Mouse (Mus musculus) ES-E14 (cell line): ENCODE results near the gene Rnh1. TPM values are rescaled to one million over a fixed set of nuclear protein-coding genes. Genes with fewer than 3 reads are reported as not detected.

Experiments used
- DNase-seq: peaks from one replicate; pipeline ENCODE4 v3.0.0-alpha.2; 2013; ENCODE audit warnings: low read depth, low spot score
- H3K27ac ChIP-seq: 2 replicates; pipeline ENCODE4 v1.5.1; 2012; ENCODE audit warnings: low read depth, mild to moderate bottlenecking, low read length, moderate library complexity, mixed read lengths; ENCODE audit not compliant: poor library complexity, insufficient read depth, severe bottlenecking
- H3K36me3 ChIP-seq: 2 replicates; pipeline ENCODE4 v1.6.1; 2012; ENCODE audit warnings: mild to moderate bottlenecking, low read length, moderate library complexity, mixed read lengths; ENCODE audit not compliant: control insufficient read depth, poor library complexity, insufficient read depth, severe bottlenecking
- H3K4me1 ChIP-seq, 2 experiments: fragments of 150-350 bp in 1 of 2; sonication (generic) in 1 of 2; 2 replicates each; pipeline ENCODE4 v1.6.1; 2012; ENCODE audit warnings: low read length in 2 of 2, mild to moderate bottlenecking in 1 of 2, mixed read lengths in 1 of 2; ENCODE audit not compliant: control insufficient read depth in 2 of 2, insufficient read depth in 2 of 2, poor library complexity in 1 of 2
- H3K4me3 ChIP-seq, 2 experiments: fragments of 150-350 bp in 1 of 2; sonication (generic) in 1 of 2; 2 replicates each; pipeline ENCODE4 v1.5.1; 2012; ENCODE audit warnings: low read length in 2 of 2, low read depth in 1 of 2, mild to moderate bottlenecking in 1 of 2, mixed read lengths in 1 of 2; ENCODE audit not compliant: insufficient read depth in 1 of 2, poor library complexity in 1 of 2, severe bottlenecking in 1 of 2
- H3K9ac ChIP-seq: 2 replicates; pipeline ENCODE4 v1.6.1; 2012; ENCODE audit warnings: low read depth, mild to moderate bottlenecking, low read length, mixed read lengths; ENCODE audit not compliant: poor library complexity, insufficient read depth, severe bottlenecking
- H3K9me3 ChIP-seq: fragments of 150-350 bp; sonication (generic); 2 replicates; pipeline ENCODE4 v1.6.1; 2012; ENCODE audit warnings: low read depth, mild to moderate bottlenecking, low read length; ENCODE audit not compliant: control insufficient read depth, insufficient read depth
- CHD2 ChIP-seq: IDR thresholded peaks from 2 replicates; pipeline ENCODE4 v1.6.1; 2014; ENCODE audit warnings: mild to moderate bottlenecking, low read depth, low read length, inconsistent platforms
- HCFC1 ChIP-seq: IDR thresholded peaks from 2 replicates; pipeline ENCODE4 v1.6.1; 2012; ENCODE audit warnings: low read length, inconsistent platforms, borderline replicate concordance; ENCODE audit not compliant: insufficient read depth
- MAFK ChIP-seq: IDR thresholded peaks from 2 replicates; pipeline ENCODE4 v1.6.1; 2014; ENCODE audit warnings: mild to moderate bottlenecking, low read depth, low read length, inconsistent platforms; ENCODE audit not compliant: insufficient read depth
- ZC3H11A ChIP-seq: IDR thresholded peaks from 2 replicates; pipeline ENCODE4 v1.6.1; 2012; ENCODE audit warnings: low read depth, mild to moderate bottlenecking, inconsistent platforms, low read length, borderline replicate concordance
- ZNF384 ChIP-seq: IDR thresholded peaks from 2 replicates; pipeline ENCODE4 v1.6.1; 2012; ENCODE audit warnings: low read depth, low read length, inconsistent platforms
- in situ Hi-C, 2 experiments: fragments of 600-800 bp; cut with MboI; formaldehyde crosslinking; loops; one replicate each; pipeline ENCODE4 v1.15.1; 2025; ENCODE audit warnings: low sequenced_read_pairs in 2 of 2, inconsistent platforms in 1 of 2; ENCODE audit not compliant: unreplicated experiment in 2 of 2
- total RNA-seq: library from RNA; depleted of rRNA; stranded (reverse); fragments of 300-350 nt; gene quantifications from 2 replicates; pipeline ENCODE4 v1.2.3, GENCODE M21; 2012

The Rnh1 gene
- total RNA-seq, 1 experiment: 70.3 TPM

DNA sequence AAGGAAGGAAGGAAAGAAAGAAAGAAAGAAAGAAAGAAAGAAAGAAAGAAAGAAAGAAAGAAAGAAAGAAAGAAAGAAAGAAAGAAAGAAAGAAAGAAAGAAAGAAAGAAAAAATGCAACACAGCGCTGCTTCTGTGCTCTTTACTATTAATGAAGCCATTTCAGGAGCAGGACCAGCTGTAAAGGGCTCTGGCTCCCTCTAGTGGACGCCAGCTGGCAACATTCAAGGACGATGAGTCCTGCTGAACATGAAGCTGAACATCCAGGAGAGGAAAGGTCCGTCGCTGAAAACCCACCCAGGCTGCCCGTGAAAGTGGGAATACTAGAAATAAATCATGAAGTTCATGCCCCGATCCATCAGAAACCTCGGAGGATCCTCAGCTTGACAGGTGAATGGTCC lies 3.5 kb upstream of the Rnh1 start:
- peak; percentile 86 for DNase-seq
- 0 out of 4 replicates have a peak, but pooled peaks cover 0 to 1% of the 10 kb centered on the region in 2 experiments for H3K4me1 ChIP-seq
- no peak overlapping the region for H3K27ac ChIP-seq
- in situ Hi-C loops: loop anchor here in 1 of 2 experiments (10.0 kb wide), 1 partner anchor 331 kb away; the partner anchor contains the start of genes Odf3 and Scgb1c1
- H3K9me3 ChIP-seq: no peaks in the 10 kb centered on the region
- H3K9ac ChIP-seq: no peak overlapping the region
- no peak overlapping the region for H3K4me3 ChIP-seq
- TF ChIP-seq MAFK (0 out of 2 replicates have a peak, but pooled peaks have one; percentile 29), ZC3H11A (peak; percentile 98), CHD2 (no peak)
- no peaks in the 10 kb centered on the region for H3K36me3 ChIP-seq

DNA sequence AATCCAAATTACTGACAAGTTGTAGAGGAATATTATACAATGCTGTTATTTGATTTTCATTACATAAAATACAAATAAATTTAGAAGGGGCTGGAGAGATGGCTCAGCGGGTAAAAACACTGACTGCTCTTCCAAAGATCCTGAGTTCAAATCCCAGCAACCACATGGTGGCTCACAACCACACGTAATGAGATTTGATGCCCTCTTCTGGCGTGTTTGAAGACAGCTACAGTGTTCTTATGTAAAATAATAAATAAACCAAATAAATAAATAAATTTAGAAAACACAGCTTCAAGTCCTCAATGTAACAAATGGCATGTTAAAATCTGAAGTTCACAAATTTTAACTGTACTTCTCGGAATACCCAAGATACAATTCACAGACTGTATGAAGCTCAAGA lies 2.4 kb upstream of the Rnh1 start:
- DNase-seq: no peak
- in situ Hi-C loops: loop anchor here in 1 of 2 experiments (10.0 kb wide), 1 partner anchor 330 kb away; the partner anchor contains the start of genes Odf3 and Scgb1c1
- TF ChIP-seq HCFC1: no peak
- no peak for TF ChIP-seq ZNF384
- TF ChIP-seq MAFK: no peak
- TF ChIP-seq ZC3H11A: no peak
- no peak for TF ChIP-seq CHD2
- H3K4me3 ChIP-seq: no peak overlapping the region
- no peak overlapping the region for H3K9ac ChIP-seq
- H3K27ac ChIP-seq: no peak overlapping the region
- H3K4me1 ChIP-seq: 0 out of 4 replicates have a peak, but pooled peaks cover 0 to 1% of the 10 kb centered on the region in 2 experiments
- no peaks in the 10 kb centered on the region for H3K9me3 ChIP-seq
- no peaks in the 10 kb centered on the region for H3K36me3 ChIP-seq

DNA sequence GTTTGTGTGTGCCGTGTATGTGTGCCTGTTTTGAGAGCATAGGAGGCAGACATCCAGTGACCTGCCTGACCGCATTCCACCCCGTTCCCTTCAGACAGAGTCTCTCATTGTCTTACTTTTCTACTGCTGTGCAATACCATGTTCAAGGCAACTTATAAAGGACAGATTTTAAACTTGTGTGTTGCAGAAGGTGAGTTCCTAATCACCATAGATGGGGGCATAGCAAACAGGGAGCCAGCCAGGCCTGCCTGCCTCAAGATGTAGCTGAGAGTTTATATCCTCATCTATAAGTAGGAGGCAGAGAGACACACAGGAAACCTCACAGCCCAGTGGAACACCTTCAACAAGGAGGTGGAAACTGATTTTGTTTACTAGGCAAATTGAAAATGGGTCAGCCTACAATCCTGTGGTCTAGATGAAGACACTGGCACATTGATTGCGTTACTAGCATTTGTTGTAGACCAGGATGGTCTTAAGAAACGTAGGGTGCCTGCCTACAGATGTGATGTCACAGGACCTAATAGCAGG lies 730 bp upstream of the Rnh1 start:
- in situ Hi-C loops: loop anchor here in 1 of 2 experiments (10.0 kb wide), 1 partner anchor 329 kb away; the partner anchor contains the start of genes Odf3 and Scgb1c1
- DNase-seq: no peak

GRCm38 (mm10) chr7:141169866-141170265 lies 2.8 kb downstream of the Rnh1 start:
- no peak for DNase-seq
- TF ChIP-seq MAFK: no peak
- TF ChIP-seq HCFC1: no peak
- TF ChIP-seq ZNF384: no peak
- no peak for TF ChIP-seq ZC3H11A
- TF ChIP-seq CHD2: no peak
- Histone ChIP-seq H3K9ac (no peak overlapping the region), H3K4me1 (peaks cover 5% of the 10 kb centered on the region in 2 experiments; a peak in 2 of 4 replicates), H3K9me3 (no peaks in the 10 kb centered on the region), H3K4me3 (no peak overlapping the region), H3K36me3 (peaks cover 2% of the 10 kb centered on the region; the same call in 1 of the 2 replicates), H3K27ac (no peak overlapping the region)
- in situ Hi-C loops: loop anchor here in 1 of 2 experiments (10.0 kb wide), 1 partner anchor 325 kb away; the partner anchor contains the start of genes Odf3 and Scgb1c1

More for the DNA sequence above, 730 bp upstream of the Rnh1 start:
- Histone ChIP-seq H3K9ac (peak overlapping the region; percentile 94; the same call in 1 of the 2 replicates), H3K36me3 (no peaks in the 10 kb centered on the region), H3K4me3 (peak overlapping the region; percentile 84 to 85; a peak in 3 of 4 replicates), H3K4me1 (0 out of 4 replicates have a peak, but pooled peaks cover 0 to 1% of the 10 kb centered on the region in 2 experiments), H3K9me3 (no peaks in the 10 kb centered on the region), H3K27ac (no peak overlapping the region)
- no peak for TF ChIP-seq CHD2
- no peak for TF ChIP-seq MAFK
- no peak for TF ChIP-seq HCFC1
- TF ChIP-seq ZC3H11A: no peak
- TF ChIP-seq ZNF384: no peak
